Mouse (Mus musculus): ENCODE results near the gene Tmc4.
A peak's percentile ranks its signal among the peaks of the same experiment; 100 is the strongest.

Gene Tmc4

GRCm38 (mm10) chr7:3692987-3693808 lies 15.8 kb upstream of the Tmc4 start, which contains the start of gene Mboat7:
Gene Mboat7, minus strand, starts transcription at chr7:3693523.
- peak; percentile 97 to 98 for DNase-seq (ENCODE audit: low spot score in 2 of 2)

- no peak for DNase-seq (ENCODE audit: low spot score in 2 of 2)
Observed at GRCm38 (mm10) chr7:3692382-3692986, 15.1 kb upstream of the Tmc4 start, which contains the start of gene Tsen34. Gene Tsen34, plus strand, starts transcription at chr7:3692863.

- no peak for DNase-seq (ENCODE audit: low spot score in 2 of 2)
Observed at GRCm38 (mm10) chr7:3691919-3692318, 14.6 kb upstream of the Tmc4 start.

DNA sequence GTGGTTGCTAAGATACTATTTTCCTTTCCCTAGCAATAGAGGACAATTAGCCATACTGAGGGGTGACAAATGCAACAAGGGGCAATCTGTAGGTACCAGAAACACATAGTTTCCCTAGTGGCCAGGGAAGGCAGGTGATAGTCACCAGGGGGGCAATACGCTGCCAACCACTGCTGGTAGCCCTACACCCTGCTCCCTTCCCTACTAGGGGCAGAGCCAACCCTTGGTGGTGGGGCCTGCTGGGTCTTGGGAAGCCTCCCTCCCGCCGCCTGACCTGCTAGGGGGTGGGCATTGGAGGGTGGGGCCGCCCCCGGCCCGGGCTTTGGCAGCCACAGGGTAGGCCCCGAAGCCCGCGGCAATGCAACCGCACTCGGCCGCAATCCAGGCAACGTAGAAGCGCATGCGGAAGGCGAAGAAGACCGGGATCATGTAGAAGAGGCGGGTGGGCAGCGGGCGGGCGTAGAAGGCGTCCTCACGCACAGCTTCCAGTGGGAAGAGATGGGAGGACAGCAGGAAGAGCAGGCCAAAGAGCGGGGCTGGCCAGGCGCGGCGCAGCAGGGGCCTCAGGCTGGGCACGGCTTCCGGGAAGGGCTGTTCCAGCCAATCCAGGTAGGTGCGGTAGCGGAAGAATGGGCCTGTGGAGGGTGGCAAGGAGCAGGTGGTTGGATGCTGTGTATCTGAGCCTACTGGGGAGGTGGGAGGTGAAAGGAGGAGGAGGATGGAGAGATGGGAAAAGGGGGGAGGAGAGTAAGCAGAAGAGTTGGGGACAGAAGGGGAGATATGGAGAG lies 8.2 kb upstream of the Tmc4 start:
- DNase-seq (ENCODE audit: low spot score in 2 of 2): no peak

GRCm38 (mm10) chr7:3684698-3685097 lies 7.3 kb upstream of the Tmc4 start:
- no peak for DNase-seq (ENCODE audit: low spot score in 2 of 2)

DNA sequence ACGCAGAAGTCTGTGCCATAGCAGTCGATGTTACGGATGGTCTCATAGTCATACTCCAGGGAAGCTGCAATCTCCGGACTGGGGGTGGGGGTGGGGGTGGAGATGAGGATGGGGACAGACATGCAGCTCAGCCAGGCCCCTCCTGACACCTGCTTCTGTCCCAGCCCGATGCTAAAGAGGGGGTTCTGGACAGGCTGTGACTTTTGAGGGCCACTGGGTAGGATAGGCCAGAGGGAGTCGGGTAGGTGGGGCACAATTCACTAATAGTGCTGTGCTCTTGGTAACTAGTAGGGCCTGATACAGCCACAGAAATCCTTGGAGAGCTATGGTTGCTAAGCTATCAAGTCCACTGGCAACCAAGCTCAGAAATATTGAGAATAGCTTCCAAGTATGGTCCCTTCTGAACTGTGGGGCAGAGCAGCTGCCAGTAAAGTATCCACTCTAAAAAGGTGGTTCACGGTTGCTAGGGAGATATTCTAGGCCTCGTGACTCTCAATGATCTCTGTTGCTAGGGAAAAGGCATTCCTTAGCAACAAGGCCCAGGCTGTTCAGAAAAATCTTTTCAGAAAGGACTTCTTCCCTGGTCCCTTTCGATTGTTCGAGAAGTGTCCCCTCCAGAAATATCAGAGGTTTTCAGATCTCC lies 6.7 kb upstream of the Tmc4 start:
- no peak for DNase-seq (ENCODE audit: low spot score in 2 of 2)

DNA sequence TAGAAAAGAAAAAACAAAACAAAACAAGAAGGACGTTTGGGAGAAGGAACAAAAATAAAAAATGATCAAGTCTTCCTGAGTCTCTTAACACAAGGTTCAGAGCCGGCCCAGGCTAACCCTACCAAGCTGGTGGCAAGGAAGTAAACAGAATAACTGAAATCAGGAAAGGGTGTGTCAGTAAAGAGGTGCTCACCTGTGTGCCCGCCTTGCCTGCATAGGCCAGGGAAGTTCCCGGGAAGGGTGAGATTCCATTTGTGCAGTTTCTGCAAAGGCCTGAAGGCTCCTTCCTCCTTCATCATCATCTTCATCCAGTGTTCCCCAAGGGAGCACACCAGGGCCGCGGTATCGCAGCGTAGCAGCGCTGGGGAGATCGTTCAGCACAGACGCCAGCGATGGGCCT lies 982 bp downstream of the Tmc4 start:
- no peak for DNase-seq (ENCODE audit: low spot score in 2 of 2)

DNA sequence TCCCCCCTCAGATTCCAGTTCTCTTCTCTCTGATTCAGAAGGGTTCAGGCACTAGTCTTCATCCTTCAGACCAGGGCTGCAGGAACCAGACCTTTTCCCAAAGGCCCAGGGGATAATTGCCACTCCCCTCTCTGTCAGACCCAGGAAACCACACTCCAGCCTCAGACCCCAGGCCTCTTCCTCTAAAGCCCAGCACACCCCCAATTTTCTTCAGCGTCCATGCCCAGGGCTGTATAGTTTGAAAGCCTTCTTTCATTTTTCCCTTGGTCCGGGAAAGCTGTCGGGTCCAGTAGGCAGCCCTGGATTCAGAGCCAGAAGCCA lies 2.2 kb downstream of the Tmc4 start:
- no peak for DNase-seq (ENCODE audit: low spot score in 2 of 2)

- peak; percentile 62 to 78 for DNase-seq (ENCODE audit: low spot score in 2 of 2)
Observed at GRCm38 (mm10) chr7:3674507-3675227, 2.7 kb downstream of the Tmc4 start.

- no peak for DNase-seq (ENCODE audit: low spot score in 2 of 2)
Observed at GRCm38 (mm10) chr7:3666921-3667391, 10.4 kb downstream of the Tmc4 start.

DNA sequence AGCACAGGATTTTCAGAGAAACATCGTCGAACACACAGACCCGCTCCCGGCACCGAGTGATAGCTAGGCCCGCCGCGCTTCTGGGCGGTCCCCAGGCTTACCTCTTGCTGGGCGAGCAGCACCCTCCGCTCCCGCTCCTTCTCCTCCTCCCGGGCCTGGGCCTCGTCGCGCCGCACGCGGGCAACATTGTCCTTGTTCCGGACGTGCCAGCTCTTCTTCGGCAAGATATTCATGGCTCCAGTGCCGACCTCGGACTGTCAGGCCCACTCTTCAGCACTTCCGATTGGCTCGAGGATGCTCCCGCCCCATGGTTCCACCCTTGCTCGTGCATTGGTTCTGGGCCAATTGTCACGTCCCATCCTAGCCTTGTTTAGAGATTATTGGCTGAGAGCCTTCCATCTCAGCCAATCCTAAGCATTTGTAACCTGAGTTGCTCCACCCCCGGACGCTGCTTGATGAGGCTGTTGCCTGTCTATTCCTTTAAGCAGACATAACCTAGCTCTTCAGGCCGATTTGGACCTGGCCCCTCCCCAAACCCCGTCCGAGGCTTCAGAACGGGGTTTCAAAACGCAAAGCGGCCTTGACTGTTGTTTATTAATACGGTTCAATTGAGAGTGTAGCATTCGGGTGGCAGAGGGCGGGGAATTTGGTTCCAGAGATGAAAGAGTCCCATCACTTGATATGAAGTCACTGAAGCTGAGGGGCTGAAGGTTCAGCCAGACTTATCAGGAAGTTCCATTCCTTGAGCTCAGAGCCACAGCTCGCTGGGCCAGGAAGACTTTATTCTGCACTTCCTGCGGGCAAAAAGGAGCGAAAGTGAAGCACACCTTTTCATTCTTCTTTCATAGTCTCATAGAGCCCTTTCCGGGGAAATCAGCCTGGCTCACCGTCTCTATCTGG lies 11.9 kb downstream of the Tmc4 start, which contains the start of gene Leng1:
Gene Leng1 (minus strand): TSS at position 626 of the 900 bp plus-strand sequence.
- peak; percentile 93 to 94 for DNase-seq (ENCODE audit: low spot score in 2 of 2)

GRCm38 (mm10) chr7:3664524-3665214 lies 12.7 kb downstream of the Tmc4 start:
- DNase-seq (ENCODE audit: low spot score in 2 of 2): no peak

DNA sequence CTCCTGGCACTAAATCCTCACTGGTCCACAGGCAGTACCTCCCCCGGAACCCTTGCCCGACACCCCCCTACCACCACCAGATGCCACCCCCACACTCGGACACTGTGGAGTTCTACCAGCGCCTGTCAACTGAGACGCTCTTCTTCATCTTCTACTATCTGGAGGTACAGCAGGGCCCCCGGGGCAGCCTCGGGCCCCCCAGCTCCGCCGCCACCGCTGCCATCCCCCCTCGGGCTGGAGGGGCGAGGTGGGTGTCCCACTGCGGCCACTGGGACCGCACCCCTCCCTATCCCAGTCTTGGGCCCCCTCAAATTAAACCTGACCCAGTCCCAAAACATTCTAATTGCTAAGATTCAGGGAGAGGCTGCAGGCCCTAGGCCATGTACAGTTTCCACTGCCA lies 18.8 kb downstream of the Tmc4 start:
- no peak for DNase-seq (ENCODE audit: low spot score in 2 of 2)

- no peak for DNase-seq (ENCODE audit: low spot score in 2 of 2)
Observed at GRCm38 (mm10) chr7:3656966-3657365, 20.4 kb downstream of the Tmc4 start.

DNA sequence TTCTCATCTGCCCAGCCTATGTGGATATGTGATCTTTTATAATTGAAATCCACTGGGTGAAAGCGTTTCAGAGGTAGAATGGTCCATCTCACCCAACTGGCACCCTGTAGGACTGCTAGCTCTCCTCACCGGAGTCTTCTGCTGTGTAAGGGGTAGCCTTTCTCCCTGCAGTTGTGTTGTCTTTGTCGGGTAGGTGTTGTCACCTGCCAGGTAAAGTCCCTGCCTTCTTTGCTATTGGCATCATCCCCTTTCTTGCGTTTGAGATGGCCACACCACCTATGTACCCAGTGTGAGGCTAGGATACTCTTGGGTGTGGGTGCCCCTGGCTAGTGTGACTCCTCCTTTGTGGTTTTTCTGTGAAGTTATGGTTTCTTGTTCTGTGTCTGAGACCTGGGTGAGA lies 30.7 kb downstream of the Tmc4 start:
- peak; percentile 40 to 66 for DNase-seq (ENCODE audit: low spot score in 2 of 2)

- DNase-seq (ENCODE audit: low spot score in 2 of 2): no peak
Observed at GRCm38 (mm10) chr7:3646188-3646587, 31.2 kb downstream of the Tmc4 start.

DNA sequence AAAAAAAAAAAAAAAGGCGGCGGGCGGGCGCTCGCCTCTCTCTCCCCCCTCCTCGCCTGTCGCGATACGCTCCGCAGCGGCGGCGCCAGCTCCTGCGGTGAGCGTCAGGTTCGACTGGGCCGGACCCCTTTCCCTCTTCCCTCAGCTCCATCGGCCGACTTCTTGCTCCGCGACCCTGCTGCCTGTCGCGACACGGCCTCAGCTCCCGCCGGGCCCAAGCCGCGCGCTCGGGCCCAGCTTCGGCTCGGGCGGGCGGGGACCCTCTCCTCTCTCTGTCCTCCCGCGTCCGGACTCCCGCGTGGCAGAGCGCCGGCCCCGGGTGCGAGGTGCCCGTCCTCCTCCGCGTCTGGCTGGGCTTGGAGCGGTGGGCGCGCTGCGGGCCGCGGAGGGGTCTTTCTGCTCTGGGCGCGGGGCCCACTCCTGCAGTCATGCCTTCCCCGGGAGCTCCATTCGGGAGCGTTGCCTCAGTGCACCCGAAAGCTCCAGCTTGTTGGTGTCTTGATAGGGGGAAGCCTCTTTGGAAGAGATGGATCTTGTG lies 31.8 kb downstream of the Tmc4 start:
- no peak for DNase-seq (ENCODE audit: low spot score in 2 of 2)

- DNase-seq (ENCODE audit: low spot score in 2 of 2): peak; percentile 99
Observed at GRCm38 (mm10) chr7:3644672-3645487, 32.5 kb downstream of the Tmc4 start, which contains the start of gene Cnot3. Gene Cnot3, plus strand, starts transcription at chr7:3645268.

Measured in natural killer cell, adult 2 months (primary cell).